Mouse (Mus musculus) embryonic fibroblast, embryonic 13.5 days (primary cell): ENCODE results near the gene 4933427D14Rik.
A peak's percentile ranks its signal among the peaks of the same experiment; 100 is the strongest.

ENCODE experiments used
- CTCF ChIP-seq: IDR thresholded peaks from 2 replicates; pipeline ENCODE4 v1.5.1; 2011; ENCODE audit warnings: mild to moderate bottlenecking, control low read depth, low read length, moderate library complexity, borderline replicate concordance; ENCODE audit not compliant: insufficient read depth
- POLR2A ChIP-seq: IDR thresholded peaks from 2 replicates; pipeline ENCODE4 v1.6.1; 2011; ENCODE audit warnings: low read depth, mild to moderate bottlenecking, control low read depth, low read length, moderate library complexity

GRCm38 (mm10) chr11:72145182-72145876, 61.9 kb downstream of the 4933427D14Rik start:
- peak; percentile 40; the same call in 1 of the 2 replicates for TF ChIP-seq CTCF
- no peak for TF ChIP-seq POLR2A
